Mouse (Mus musculus) left cerebral cortex, postnatal 4 days (tissue): ENCODE measurements around the gene Hand2. TPM values are rescaled to one million over a fixed set of nuclear protein-coding genes. Genes with fewer than 3 reads are reported as not detected.

ENCODE experiments used
- DNase-seq: peaks from one replicate; pipeline ENCODE4 v3.0.0-alpha.2; 2022
- intact Hi-C: fragments of 180-260 bp; cut with DNase I; formaldehyde crosslinking; loops from one replicate; pipeline ENCODE4 v1.15.1; 2025
- total RNA-seq, 2 experiments: library from RNA; stranded (reverse); gene quantifications; 2 replicates each; pipeline ENCODE4 v1.2.3; 2021

Hand2 gene
- total RNA-seq = not detected

DNA sequence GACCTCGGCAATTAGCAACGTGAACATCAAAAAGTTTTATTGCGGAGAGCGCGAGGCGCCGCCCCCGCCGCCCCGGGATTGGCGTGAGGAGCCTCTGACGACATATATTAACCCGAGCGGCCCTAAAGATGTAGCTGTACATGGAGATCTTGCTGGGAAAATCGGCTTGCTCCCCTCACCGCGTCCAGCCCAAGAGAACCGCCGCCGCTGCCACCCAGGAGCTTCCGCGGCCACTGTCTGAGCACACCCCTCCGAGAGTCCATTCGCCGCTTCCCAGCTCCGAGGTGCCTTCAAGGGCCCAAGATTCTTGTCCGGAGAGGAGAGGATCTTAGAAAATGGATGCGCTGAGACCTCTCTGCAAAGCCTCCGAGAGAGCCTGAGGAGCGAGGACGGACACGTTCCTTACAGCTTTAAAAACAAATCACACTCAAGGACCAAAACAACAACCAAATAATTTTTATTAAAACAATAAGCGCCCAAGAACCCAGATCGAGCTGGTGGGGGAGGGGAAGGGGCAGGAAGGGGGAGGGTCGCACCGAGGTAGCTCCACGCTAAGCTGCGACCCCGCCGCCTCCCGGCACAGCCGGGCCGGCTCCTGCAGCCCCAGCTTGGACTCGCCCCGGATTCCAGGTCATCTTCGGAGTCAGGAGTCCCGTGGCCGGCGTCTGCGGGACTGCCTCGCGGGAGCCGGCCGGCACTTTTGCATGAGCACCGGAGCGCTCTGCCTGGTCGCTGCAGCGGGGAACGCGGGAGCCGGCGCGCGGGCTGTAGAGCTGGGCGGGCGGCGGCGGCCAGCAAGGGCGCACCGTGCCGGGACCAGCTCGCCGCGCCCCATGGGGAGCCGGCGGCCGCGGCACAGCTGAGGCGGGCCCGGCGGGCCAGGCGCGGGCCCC lies at the start of gene Hand2:
TSS of gene Hand2 (plus strand) at position 133 of the 893 bp plus-strand sequence.
- intact Hi-C loops = loop anchor here (10.0 kb wide), 2 partner anchors 436 to 636 kb away; no protein-coding TSS in a partner anchor
- no peak for DNase-seq

DNA sequence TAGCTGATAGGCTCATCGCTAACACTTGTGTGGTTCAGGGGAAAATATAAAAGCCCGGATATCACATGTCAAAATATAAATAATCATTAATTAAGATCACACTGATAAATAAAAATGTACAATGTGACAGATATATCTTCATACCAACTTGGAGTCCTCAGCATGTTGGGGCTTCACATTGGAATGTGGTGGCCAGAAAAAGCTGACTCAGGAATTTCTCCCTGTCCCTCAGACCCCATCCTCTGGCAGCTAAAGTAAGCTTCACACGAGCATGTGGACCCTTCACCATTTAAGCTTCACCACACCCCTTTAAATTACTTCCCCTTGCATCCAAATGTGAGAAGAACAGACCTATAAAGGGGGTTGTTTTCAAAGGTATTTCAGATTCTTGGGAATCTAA lies 47.7 kb upstream of the Hand2 start:
- no peak for DNase-seq
- intact Hi-C loops = no loop called here

DNA sequence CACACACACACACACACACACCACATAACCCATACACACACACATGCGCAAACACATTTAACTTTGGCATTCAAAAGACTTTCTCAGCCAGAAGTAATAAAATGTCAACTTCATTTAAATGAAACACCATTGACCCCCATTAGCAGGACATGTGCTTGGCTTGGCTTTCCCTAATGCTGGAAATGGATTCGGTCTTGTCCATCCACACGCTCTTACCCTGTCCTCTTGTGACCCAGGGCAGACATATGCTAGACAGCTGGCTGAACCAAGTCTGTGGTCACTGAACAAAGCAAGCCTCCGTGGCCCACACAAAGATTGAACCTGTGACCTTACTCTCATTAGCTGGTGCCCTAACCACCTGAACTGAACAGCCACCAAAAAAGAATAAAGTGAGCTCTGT lies 27.3 kb upstream of the Hand2 start:
- DNase-seq = no peak
- intact Hi-C loops = no loop called here

DNA sequence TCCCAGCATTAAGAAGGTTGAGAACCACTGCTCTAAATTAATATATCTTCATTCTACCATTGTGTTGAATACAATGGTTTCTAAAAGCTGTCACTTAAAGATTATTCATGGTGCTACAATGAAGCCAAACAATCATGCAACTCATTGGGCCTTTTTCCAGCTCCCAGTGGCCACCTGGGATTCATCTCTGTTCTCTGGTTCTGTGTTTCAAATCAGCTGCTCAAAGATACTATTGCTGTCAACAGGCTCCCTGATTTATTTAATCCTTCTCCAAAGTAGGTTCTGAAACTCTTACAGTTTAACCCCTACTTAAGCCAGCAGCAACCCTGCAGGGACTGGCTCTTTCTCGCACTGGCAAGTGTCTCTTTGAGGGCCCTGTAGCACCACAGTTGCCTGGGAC lies 17.3 kb upstream of the Hand2 start:
- intact Hi-C loops = no loop called here
- no peak for DNase-seq

DNA sequence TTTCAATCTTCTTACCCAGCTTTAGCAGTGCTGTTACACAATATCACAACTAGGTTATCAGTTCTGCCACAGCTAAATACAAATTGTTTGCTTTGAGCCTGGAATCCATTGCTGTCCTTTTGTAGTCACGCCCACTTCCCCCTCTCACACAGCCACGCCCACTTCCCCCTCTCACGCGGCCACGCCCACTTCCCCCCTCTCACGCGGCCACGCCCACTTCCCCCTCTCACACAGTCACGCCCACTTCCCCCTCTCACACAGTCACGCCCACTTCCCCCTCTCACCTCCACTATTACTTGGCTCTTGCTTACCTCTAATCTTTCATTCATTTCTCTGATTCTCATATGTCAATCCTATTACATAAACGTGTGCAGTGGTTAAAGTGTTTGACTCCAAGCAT lies 15.8 kb upstream of the Hand2 start:
- DNase-seq = no peak
- intact Hi-C loops = no loop called here

DNA sequence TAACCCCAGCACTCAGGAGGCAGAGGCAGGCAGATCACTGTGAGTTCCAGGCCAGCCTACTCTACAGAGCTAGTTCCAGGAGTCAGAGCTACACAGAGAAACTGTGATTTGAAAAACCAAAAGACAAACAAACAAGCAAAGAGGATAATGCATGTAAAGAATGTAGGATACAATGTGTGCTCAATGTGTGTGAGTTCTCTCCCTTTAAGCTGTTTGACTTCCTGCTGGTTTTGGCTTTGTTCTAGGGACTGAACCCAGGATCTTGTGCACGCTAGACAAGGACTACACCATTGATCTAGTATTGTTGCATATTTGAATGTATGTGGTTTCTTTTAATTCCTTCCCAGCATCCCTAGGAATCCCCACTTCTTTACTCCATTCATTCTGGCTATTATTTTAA lies 14.3 kb upstream of the Hand2 start:
- intact Hi-C loops = no loop called here
- no peak for DNase-seq

DNA sequence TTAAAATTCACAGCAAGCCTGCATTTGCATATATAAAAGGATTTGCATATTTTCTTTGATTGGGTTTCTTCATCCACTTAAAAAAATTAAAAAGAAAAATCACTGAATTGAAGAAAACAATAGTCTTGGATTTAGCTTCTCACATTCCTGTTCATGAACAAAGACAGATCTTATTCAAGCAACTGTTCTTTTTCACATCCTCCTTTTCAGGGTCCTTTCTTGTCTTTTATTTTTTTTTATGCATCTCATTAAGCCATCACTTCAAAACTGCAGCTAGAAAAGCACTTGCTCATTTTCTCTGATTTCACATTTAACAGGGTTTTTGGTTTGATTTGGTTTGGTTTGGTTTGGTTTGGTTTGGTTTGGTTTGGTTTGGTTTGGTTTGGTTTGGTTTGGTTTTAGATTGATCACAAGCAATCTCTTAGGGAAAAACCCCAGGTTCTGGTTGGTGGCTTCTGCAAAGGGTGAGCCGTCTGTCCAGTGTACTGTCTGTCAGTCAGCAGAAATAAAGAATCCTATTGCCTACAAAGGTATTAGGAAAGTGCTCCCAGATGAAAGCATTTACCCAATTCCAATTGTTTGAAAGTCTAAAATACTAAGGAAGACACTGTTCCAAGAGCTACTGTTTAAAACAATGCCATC lies 10.8 kb upstream of the Hand2 start:
- no peak for DNase-seq
- intact Hi-C loops = loop anchor here (10.0 kb wide), 1 partner anchor 685 kb away; no protein-coding TSS in a partner anchor

DNA sequence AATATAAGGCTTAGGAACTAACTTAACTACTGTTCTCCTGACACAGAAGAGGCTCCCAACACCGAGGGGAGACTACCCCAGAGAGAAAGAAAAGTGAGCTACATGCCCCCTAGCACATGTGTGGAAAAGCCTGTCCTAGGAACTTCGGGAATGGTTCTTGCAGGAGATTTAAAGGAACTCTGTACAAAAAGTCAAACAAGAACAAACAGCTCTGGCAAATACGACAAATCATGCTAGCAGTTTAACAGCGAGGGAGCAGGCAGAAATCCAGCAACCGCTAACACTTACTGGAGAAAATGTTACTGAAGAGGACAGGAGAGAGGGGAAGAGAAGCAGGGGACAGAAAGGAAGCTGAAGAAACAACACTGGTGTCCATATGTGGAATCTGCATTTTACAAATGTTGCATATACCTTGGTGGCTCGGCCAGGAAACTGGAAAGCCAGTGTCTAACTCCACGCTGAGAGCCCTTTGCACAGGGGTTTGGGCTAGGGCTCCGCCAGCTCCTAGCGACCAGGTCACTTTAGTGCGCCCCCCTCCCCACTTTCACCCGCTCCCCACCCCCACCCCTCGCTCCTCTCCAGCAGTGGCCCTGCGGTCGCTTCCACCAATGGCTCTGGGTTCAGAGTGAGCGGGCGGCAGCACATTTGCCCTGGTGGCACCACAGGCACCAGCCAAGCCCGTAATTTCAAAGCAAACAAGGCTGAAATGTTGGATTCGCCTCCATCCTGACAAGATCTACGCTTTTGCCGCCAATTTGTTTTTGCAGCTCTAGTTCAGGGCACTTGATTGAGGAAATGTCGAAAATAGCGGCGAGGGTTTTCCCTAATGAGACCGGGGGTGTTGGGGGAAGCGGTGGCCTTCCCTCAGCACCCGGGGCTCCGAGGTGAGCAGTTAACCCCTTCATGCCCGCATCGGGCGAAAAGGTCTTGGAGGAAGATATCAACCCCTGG lies 8.5 kb upstream of the Hand2 start:
- intact Hi-C loops = loop anchor here (10.0 kb wide), 1 partner anchor 688 kb away; no protein-coding TSS in a partner anchor
- DNase-seq = no peak

DNA sequence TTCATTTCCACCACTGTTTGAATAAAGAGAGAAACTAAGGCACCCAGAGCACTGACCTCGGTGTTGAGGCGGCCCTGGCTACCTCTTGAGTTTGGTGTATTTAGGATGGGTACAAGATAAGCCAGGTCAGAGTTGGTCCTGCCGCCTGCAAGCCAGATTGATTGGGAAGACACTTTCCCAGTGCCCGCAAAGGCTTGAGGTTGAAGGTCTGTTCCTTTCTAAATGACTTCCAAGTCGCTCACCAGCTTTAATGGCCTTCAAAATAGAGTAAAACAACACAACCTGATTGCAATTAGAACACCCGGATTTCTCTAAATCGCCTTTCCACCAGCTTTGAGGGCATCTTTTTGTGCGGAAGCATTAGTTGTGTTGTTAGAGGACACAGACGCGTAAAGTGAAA lies 7.2 kb upstream of the Hand2 start:
- intact Hi-C loops = loop anchor here (10.0 kb wide), 1 partner anchor 689 kb away; no protein-coding TSS in a partner anchor
- no peak for DNase-seq

DNA sequence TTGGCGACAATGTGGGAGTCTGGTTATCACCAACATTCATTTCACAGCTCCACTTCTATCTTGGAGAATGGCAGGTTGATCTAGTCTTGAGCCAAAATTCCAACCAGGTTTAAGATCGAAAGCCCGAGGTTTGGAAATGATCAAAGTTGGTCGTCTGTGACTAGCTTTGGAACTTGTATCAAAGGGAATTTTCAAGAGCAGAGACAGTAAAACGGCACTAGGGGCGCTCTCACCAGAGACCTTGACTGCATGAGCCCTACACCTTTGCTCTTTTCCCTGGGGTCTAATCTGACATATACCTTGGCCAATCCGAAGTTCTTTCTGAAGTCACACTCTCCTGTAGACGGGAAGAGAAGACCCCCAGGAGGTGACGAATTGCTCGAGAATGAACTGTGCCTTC lies 6.6 kb upstream of the Hand2 start:
- DNase-seq = no peak
- intact Hi-C loops = loop anchor here (10.0 kb wide), 1 partner anchor 689 kb away; no protein-coding TSS in a partner anchor

DNA sequence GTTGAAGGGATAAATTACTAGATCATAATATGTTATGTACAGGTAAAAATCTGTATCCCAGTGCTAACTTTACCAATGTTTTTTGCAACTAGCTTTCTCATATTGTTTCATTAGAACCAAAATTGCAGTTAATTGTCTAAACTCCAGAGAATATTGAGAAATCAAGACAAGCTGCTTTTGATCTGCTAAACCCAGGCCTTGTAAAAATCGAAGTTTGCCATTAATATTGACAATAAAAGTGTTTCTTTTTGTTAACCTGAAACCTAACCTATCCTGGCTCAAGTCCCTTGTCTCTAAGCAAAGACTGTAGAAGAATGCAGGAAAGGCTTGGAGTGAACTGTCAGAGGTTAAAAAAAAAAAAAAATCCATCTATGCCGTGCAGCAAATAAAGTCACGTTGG lies 5.3 kb upstream of the Hand2 start:
- intact Hi-C loops = loop anchor here (10.0 kb wide), 1 partner anchor 691 kb away; no protein-coding TSS in a partner anchor
- DNase-seq = no peak

DNA sequence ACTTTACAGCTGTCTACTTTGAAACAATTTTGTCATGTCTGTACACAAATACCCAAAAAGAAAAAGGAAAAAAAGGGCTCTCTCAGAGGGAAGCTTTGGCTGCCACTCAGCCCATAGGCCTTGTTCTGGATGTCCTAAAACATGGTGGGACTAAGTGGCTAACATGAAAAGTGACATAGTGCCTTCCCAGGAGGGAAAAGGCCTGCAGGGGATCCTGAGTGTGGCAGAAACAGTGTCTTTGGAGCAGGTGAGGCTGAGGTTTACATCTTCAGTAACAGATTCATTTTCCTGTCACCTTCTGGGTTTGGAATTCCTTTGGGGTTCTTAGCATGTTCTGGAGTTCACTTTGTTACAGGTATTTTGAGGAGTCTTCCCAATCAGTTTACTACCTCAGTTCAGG lies 3.7 kb upstream of the Hand2 start:
- intact Hi-C loops = loop anchor here (10.0 kb wide), 1 partner anchor 692 kb away; no protein-coding TSS in a partner anchor
- DNase-seq = no peak

DNA sequence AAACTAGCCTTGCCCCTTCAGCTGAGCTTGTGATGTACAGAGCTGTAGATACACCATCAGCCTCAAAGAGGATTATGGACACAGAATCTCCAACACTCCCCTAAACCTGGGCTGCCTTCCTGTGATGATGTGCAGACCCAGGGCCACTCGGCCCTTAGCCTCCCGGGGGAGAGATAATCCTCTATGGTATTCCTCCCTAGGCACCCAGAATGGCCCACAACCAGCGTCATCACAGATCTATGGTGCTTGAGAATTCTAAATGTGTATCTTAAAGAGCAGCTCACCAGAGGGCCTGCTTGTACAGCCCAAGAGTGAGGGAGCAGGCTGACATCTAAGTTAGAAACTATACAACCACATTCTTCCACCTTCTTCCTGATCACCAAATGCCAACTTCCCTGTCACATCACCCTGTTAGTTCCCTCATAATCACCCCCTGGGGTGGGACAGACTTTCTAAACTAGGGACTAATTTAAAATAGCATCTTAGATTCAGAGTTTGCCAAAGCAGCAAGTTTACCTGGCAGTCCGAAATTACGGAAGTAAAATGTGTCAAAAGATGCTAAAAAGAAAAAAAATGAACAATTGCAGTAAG lies 2.8 kb upstream of the Hand2 start:
- intact Hi-C loops = loop anchor here (10.0 kb wide), 1 partner anchor 693 kb away; no protein-coding TSS in a partner anchor
- no peak for DNase-seq

DNA sequence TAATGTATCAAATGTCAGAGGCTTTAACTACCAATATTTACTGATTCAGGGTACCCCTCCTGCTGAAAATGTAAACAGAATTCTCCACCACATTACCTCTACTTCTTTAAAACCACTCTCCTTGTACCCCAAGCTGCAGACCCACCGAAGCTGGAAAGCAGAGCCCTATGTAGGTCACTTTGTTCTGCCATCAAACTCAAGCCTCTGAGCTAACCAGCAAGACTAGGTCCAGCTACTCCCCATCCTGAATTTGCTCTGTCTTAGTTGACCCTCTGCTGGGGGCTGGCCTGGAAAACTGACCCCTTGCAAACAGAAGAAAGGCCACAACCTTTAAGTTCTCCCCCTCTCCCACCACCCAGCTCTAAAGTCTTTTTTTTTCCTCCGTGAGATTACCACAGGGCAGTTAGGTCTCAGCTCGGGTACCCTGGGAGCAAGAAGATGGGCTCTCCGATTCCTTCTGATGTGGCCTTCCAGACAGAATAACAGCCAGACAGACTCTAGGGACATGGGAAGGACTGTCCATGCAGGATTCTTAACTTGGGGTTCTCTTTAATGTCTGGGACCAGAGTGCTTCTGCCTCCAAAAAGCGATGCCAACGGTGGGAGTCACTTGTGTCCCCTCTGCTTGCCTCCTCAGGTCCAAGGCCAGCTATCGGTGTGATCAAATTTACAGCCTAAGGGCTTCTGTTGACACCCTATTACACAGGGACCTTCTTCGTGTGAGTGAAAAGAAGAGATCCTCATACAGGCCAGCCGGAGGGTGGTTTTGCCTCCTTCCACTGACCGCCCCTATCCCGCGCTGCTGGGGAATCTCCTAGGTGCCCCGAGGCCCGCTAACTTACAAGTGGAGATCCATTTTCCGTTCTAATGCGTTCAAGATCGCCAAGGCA lies 1.4 kb upstream of the Hand2 start:
- DNase-seq = no peak
- intact Hi-C loops = loop anchor here (10.0 kb wide), 1 partner anchor 695 kb away; no protein-coding TSS in a partner anchor

DNA sequence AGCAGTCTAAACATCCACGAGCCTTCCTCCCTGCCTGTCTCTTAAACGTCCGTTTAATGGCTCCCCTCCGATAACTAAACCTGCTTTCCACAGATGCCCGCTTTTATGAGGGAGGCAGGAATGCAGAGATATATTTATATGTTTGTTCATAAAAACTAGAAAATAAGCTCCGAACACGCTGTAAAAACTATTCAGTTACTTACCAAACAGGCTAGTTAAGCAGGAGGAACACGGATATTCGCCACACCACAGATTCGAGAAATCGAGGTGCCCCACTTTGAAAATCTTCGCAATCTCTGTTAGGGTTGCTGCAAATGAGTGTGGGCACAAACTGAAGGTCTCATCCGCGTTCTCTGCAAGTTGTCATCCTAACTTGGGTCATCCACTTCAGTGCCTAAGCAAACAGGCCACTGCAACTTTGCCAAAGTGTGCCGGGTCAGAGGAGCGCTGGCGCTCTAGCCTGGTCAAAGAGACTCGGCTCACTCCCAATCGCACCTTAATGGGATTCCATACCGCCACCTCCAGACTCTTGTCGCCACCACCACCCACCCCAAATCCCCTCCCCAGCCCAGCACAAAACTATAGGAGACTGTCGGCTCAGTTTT lies 700 bp upstream of the Hand2 start:
- no peak for DNase-seq
- intact Hi-C loops = loop anchor here (10.0 kb wide), 3 partner anchors 435 to 695 kb away; no protein-coding TSS in a partner anchor

DNA sequence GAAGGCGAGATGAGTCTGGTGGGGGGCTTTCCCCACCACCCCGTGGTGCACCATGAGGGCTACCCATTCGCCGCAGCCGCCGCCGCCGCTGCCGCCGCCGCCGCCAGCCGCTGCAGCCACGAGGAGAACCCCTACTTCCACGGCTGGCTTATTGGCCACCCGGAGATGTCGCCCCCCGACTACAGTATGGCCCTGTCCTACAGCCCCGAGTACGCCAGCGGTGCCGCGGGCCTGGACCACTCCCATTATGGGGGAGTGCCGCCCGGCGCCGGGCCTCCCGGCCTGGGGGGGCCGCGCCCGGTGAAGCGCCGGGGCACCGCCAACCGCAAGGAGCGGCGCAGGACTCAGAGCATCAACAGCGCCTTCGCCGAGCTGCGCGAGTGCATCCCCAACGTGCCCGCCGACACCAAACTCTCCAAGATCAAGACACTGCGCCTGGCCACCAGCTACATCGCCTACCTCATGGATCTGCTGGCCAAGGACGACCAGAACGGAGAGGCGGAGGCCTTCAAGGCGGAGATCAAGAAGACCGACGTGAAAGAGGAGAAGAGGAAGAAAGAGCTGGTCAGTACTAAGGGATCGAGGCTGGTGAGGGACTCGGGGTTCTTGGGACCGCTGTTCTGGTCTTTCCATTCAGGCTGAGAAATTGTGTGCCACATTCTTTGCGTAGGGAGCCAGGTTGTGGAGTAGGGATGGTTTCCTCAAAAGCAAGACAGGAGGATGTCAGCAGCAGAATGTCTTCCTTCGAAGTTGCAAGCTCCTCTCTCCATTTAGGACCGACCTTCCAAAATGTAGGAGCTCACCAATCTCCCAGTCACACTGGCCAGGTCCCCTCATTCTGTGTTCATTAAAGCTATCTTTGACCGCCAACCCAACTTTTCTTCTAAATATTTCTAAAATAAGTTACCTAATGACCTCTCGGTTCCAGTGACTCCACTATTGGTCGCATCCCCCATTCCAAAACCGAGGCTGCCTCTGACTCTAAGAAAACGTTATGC lies 1.4 kb downstream of the Hand2 start:
- intact Hi-C loops = loop anchor here (10.0 kb wide), 2 partner anchors 437 to 637 kb away; no protein-coding TSS in a partner anchor

More for the DNA sequence above, 1.4 kb downstream of the Hand2 start:
- DNase-seq = no peak
